Comparison of ENCODE assay signal across 27 mouse cellular contexts in genomic region chr13:55205448-55206205, GRCm38 (mm10). TPM values are rescaled to one million over a fixed set of nuclear protein-coding genes. Genes with fewer than 3 reads are reported as not detected.
"Had no signal": no experiment of that assay in that cellular context is flagged by ENCODE, and none has a peak within 500 bp of the region (broad histone marks: within the 10 kb centered on the region; RNA-seq: fewer than 3 reads in every experiment).

No protein-coding gene starts in this region.

- ATAC-seq: hindbrain, embryonic 16.5 days; inflammation-experienced regulatory T-cells, adult 6 months; intestine, embryonic 15.5 days; intestine, postnatal 0 days; liver, embryonic 12.5 days had no signal

- H3K27ac ChIP-seq: gastrocnemius, adult 2 months; heart, embryonic 10.5 days; hindbrain, embryonic 10.5 days; hindbrain, embryonic 12.5 days; hindbrain, embryonic 14.5 days; intestine, embryonic 15.5 days; limb, embryonic 13.5 days; limb, embryonic 15.5 days; liver, embryonic 12.5 days; liver, embryonic 14.5 days had no signal

- H3K27me3 ChIP-seq: heart, embryonic 12.5 days; hindbrain, embryonic 12.5 days; intestine, embryonic 15.5 days; limb, embryonic 13.5 days; limb, embryonic 15.5 days; liver, embryonic 12.5 days had no signal

- H3K4me3 ChIP-seq: gastrocnemius, adult 2 months; heart, embryonic 10.5 days; heart, embryonic 12.5 days; hindbrain, embryonic 10.5 days; hindbrain, embryonic 12.5 days; intestine, embryonic 15.5 days; limb, embryonic 13.5 days; limb, embryonic 15.5 days; liver, embryonic 12.5 days had no signal

- H3K4me2 ChIP-seq: heart, embryonic 12.5 days; hindbrain, embryonic 12.5 days; hindbrain, embryonic 14.5 days; intestine, embryonic 15.5 days; limb, embryonic 13.5 days; limb, embryonic 15.5 days; liver, embryonic 12.5 days had no signal

- H3K9me3 ChIP-seq: heart, embryonic 10.5 days; heart, embryonic 12.5 days; hindbrain, embryonic 10.5 days; hindbrain, embryonic 12.5 days; intestine, embryonic 15.5 days; limb, embryonic 13.5 days; limb, embryonic 15.5 days; liver, embryonic 12.5 days had no signal

- DNase-seq: gastrocnemius, adult 2 months; gastrocnemius, postnatal 10 days; gastrocnemius, postnatal 25 days; heart, postnatal 10 days; heart, postnatal 4 days; kidney, adult 18-20 months; kidney, adult 8-10 months; kidney, postnatal 10 days; kidney, postnatal 25 days; kidney, postnatal 4 days; layer of hippocampus, adult 9-11 months; layer of hippocampus, postnatal 36 days; left cerebral cortex, postnatal 4 days had no signal

- H3K36me3 ChIP-seq: heart, embryonic 10.5 days; heart, embryonic 12.5 days; hindbrain, embryonic 10.5 days; hindbrain, embryonic 12.5 days; intestine, embryonic 15.5 days; limb, embryonic 13.5 days; limb, embryonic 15.5 days; liver, embryonic 12.5 days had no signal

- H3K9ac ChIP-seq: heart, embryonic 12.5 days; hindbrain, embryonic 12.5 days; hindbrain, embryonic 14.5 days; intestine, embryonic 15.5 days; limb, embryonic 13.5 days; limb, embryonic 15.5 days; liver, embryonic 12.5 days; liver, embryonic 14.5 days had no signal

RNA-seq across cellular contexts. Expression of gene Fgfr4, which starts 53.2 kb away (rescaled TPM):
- total RNA-seq: granulocyte monocyte progenitor cell, adult 5-6 weeks had no signal
- polyA plus RNA-seq: inflammation-experienced regulatory T-cells, adult 6 months had no signal
